Mouse (Mus musculus): ENCODE data around the gene L3mbtl4. TPM values are rescaled to one million over a fixed set of nuclear protein-coding genes. Genes with fewer than 3 reads are reported as not detected.

L3mbtl4 gene
- total RNA-seq (2023) = not detected

GRCm38 (mm10) chr17:68273527-68273926 is at the start of gene L3mbtl4:
Gene L3mbtl4 (plus strand): TSS chr17:68273797.

GRCm38 (mm10) chr17:68826323-68826722 is 552.7 kb downstream of the L3mbtl4 start, which contains the start of gene Tmem200c:
Gene Tmem200c (plus strand): TSS chr17:68826623.

